Mouse (Mus musculus) spleen, postnatal 10 days (tissue): Measurements from ENCODE around the gene Il9.

Experiments used
- DNase-seq, 2 experiments: peaks; one replicate each; pipeline ENCODE4 v3.0.0; 2021 to 2022; ENCODE audit warnings: low spot score in 2 of 2

Gene Il9

DNA sequence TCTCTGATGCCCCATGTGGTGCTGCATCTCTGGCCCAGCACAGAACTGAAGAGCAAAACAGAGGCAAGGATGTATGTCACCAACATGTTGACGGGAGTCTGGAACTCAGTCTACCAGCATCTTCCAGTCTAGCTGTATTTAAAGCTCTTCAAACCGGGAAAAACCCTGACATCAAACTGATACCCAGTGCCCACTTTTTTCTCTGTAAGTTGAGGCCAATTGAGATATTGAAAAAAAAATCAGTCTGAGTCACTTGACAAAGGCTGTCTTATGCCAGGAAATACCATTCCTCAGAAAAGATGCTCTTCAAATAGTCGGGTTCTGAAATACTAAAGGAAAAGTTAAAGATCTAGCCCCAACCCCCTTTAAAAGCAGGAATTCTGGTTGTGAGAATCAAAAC is at the start of gene Il9:
Gene Il9, minus strand, starts transcription at position 101 of the 400 bp plus-strand sequence.
- DNase-seq = no peak

DNA sequence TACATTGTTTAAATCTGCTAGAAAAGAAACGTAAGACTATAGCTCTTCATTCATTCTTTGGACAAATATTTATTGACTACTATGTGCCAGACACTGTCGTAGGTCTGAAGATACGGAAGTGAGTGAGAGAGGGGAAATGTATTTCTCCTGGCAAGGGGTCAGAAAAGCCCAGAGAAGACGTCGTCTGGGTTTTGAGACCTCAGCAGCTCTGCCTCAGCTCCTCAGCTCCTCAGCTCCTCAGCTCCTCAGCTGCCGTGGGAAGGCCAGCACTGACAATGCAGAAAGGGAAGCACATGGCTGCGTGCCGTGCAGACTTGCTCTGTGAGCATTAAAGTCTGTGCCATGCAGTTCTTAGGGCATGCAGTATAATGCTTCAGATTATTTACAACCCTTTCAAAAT is 47.6 kb upstream of the Il9 start:
- no peak for DNase-seq

DNA sequence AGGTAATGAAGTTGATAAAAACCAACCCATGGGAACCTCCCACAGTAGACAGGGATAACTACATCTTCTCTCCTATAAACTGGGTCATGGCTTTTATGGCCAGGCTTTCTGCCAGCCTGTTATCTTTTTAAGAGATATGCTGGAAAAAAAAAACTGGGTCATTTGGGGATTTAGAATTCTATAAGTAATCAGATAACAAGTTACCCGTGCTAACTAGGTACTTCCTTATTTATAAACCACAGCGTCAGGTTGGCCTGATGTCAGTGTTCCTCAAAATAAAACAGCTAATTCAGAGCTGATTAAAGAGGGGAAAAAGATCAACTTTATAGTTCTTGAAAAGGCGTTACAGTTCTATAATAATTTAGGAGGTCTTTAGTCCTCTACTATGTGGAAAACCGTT is 47.0 kb upstream of the Il9 start:
- no peak for DNase-seq

DNA sequence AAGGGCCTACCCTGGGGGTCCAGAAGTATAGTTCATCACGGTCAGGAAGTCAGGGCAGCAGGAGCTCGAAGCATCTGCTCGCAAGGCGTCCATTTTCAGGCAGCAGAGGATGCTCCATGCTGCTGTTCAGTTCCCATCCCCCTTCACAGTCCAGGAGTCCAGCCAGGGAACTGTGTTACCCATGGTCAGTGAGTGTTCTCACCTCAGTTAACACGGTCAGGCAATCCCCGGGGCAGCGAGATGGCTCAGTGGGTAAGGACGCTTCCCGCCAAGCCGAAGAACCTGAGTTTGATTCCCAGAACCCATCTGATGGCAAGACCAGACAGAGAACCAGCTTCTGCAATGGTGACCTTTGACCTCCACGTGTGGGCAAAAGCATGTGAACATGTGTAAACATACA is 46.2 kb upstream of the Il9 start:
- no peak for DNase-seq

DNA sequence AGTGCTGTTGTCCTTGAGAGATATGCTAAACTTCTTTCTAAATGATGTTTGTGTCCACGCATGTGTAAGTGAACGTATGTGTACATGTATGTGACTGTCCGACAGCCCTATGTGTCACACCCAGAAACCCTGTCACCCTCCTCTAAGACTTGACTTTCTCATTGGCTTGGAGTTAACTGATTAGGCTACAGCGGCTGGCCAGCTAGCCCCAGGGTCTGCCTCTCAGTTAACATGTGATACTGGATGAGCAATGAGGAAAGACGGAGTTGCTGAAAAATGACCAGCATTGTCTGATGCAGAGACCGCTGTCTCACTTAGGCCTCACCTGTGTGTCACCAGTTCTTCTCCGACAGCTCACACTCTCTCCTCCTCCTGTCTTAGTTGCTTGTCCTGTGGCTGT is 45.8 kb upstream of the Il9 start:
- no peak for DNase-seq

DNA sequence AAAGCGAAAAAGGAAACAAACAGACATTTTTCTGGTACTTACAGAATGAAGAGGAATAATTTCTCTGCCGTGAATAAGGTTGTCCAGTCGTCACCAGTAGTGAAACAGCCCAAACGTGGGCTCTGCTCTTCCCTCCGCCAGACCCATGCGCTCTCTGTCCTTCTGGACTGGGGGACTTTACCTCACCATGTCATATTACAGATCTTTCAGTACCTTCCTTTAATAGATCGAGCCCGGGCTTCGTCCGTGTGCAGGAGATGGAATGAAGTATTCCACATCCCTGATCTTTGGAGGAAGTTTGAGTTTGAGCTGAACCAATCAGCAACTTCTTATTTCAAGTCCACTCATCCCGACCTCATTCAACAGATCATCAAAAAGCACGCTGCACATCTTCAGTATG is 44.8 kb upstream of the Il9 start:
- no peak for DNase-seq

DNA sequence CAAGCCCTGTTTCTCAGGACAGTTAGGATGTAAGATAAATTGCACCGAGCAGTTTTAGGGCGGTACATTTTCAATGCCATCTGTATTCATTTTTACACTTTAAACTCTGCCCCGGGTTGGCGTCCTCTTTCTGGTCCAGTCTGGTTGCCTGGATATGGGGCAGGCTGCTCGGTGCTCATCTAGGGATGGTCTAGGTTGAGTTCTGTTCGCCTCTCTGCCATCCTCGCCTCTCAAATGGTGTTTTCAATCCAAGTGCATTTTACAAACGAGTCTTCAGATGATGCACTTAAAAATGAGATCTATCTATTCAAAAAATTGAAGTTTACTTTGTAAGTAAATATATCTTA is 40.7 kb upstream of the Il9 start:
- DNase-seq = no peak

DNA sequence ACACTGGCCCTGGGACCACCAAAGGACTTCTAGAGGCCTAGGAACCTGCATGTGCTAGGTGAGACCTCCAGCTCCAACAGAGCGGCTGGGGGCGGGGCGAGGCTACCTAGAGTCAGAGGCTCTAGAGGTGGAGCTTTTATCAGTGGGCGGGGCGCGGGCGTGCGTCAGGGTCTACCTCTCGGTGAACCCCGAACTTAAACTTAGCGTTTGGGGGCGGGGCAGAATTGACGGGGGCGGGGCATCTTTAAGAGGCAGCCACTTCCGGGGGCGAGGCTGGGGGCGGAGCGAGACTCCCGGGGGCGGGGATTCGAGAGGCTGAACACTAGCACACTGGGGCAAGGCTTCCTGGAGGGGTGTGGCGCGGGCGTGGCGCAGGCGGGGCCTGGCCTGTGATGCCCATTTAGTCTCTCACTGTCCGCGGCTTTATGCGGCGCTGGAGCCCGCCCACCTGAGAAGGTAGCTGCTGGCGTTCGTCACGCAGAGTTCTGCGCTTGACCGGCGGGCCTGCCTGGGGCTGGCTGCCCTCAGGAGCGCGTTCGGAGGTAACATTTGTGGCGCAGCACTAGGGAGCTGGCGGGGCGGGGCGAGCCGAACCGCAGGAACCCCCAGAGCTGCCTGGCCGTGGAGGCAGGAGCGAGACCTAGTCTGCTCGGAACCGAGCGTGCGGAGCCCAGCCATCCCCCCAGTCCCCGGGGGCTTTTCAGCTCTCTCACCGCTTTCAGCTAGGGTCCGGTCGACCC is 40.2 kb upstream of the Il9 start, which contains the start of gene Fbxl21:
Gene Fbxl21, plus strand, starts transcription at position 392 of the 740 bp plus-strand sequence.
- DNase-seq = peak; percentile 64 to 91

DNA sequence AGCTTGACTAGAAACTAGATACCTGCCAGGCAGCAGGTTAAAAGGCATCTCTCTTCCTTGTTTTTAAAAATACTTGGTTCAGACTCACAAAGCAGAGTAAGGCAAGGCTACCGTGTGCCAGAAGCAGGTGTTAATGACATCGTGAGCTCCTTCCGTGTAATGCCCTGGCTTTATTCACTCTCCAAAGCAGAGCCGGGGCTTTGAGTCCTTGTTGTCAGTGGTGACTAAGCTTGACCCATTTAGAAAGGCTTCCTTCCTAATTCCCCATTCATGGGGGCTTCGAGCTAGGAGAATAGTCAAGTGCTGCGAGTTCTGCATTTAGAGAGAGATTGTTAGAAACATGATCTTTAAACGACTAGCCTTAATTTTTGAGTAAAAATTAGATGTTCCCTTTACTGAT is 34.8 kb upstream of the Il9 start:
- DNase-seq = no peak

DNA sequence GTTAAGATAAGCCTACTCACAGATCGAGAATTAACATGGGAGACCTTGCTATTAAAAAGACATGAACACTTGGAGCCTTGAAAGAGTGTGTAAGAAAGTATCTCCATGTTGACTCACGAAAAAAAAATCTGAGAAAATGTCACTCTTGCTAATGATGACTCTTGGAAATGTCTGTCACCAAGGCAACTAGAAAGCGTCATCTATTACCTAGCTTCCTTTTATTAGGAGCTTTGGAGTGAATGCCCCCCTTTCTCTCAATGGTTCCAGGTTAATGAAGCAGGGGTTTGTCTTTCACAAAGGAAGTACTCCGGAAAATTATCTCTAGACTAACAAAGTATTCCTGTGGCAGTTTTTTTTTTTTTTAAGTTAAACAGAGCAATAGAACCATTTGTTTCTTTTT is 34.3 kb upstream of the Il9 start:
- DNase-seq = no peak

DNA sequence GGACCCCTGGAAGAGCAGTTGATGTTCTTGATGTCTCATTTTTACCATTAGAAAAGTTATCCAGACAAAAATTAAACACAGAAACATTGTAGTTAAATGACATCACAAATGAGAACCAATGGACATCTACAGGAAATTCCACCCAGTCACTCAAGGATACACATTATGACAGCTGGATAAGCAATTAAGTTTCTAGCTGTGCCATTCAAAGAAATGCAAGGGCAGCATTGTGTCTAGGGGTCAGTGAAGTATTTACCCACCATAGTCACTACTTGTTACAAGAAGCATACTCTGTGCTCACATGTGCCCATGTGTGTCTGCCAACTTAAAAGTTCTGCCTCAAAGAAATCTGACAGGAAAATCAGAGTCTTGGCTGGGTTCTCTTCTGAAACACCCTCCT is 31.5 kb upstream of the Il9 start:
- DNase-seq = no peak

DNA sequence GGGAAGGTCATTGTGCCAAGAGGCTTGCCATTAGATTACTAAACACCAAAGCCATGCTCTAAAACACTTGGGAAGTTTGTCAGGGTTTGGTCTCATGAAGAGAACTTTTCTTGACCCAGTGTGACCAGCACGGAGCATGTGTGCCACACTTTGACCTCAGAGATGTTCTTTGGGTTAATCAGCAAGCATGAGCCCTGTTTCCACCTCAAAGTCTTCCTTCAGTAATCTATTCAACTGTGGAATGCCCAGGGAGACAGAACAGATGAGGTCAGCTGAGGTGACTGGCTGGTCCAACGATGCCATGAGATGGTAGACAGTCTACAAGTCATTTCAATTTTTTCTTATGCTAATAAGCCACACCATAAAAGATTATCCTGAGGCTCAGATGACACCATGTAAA is 27.8 kb upstream of the Il9 start:
- no peak for DNase-seq

DNA sequence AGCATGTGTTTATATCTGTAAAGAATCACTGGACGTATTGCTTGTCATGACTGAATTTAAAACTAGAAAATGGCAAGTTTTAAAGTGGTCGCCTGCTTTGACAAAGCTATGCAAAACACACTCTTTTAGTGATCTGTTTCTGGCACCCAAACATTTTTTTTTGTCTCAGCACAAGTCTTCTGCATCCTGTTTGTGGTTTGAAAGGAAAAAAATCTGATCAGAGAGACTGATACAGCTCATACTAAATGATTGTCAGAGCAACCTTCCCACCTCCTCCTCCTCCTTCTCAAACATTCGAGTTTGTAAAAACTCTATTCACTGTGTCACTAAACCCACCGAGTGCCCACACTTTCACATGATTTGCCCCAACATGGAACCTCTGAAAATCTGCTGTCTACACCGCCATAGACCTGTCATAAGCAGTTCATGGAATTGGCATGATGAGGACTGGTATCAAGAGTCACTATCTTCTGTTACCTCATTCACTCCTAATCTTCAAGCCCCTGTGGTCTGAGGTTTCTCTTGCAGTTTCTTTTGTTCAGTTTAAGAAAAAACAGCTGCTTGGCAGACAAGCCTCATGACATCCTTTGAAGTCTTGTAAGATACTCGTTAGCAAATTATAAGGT is 24.9 kb upstream of the Il9 start:
- DNase-seq = no peak

DNA sequence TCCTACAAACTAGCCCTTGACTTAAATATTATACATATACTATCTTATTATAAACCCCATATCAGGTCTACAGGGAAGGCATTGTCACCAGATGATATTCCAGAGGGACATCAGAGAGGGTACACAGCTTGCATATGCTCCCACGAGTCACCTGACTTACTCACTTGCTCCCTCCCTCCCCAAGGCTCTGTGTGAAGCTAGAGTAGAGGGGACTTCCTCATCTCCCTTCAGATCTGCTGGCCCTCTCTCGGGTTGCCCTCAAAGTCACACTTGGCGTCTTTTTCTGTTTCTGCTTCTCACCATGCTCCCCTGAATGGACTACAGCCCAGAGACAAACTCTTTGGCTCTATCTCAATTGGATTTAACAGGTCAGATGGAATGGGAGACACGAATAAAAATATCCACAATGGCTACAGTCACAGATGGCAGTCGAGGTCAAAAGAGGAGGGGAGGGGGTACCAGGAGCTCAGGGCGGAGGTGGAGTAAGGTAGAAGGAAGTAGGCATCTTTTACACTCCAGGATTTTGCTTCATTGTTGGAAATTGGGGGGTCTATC is 19.9 kb upstream of the Il9 start:
- no peak for DNase-seq

DNA sequence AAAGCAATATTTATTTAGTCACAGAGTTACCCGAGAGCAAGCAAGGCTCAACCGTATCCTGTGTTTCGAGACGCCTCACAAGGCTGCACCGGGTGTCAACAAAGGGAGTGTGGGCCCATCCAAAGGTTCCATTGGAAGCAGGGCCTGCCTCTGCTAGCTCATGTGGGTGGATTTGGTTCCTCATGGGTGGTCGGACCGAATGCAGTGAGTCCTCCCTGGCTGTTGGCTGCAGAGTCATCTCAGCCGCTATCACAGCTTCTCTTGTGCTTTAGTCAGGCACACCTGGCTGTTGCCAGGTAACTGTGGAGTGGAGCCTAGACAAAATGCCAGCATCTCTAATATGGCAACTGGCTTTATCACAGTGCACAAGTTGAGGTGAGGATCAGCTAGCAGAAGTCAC is 18.6 kb upstream of the Il9 start:
- DNase-seq = no peak

DNA sequence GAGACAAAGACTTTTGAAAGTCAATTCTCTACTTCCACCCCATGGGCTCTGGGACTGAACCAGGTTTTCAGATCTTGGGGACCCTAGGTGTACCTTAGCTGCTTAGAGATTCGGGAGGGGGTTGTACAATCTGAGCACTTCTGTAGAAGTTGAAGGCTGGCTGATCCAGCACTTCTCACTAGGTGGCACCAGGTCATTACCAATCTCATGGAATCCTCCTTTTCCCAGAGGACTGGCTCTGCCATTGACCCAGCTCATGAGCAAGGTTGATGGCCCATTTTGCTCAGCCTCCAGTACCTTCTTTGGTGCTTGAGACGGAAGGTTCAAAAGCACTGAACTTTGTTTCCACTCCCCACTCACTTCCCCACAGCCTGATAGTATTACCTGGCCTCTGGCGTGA is 18.1 kb upstream of the Il9 start:
- DNase-seq = no peak

DNA sequence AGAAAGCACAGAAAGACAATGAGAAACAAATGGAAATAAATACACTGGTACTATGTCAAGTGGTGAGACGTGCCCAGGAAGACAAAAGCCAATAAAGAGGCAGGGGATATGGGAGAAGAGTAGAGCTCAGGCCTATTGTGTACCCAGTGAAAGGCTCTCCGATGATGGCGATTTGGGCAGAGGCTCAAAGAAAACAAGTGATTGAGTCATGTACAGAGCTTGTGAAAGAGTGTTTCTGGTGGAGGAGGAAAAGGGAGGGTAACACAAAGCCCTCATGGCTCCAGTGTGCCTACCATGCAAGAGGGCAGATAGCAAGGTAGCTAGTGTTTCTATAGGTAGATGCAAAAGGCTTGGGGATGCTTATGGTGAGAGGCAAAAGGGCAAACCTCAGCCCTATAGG is 12.4 kb upstream of the Il9 start:
- DNase-seq = no peak

DNA sequence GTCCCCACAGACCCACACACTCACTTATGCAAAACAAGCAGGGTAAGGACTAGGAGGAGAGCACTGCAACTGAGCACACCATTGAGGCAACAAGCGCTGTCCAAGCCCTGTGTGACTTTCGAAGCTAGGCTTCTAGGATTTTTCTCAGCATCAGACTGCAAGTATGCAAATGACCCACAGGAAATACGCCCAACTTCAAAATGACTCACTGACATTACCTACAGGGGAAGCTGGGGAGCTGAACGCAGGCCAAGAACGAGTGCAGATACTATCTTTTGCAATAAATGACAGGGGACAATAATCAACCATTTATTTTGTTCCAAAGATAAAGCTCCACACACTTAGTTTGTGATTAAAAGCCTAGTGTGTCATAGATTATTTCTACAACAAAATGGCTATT is 6.0 kb upstream of the Il9 start:
- no peak for DNase-seq

DNA sequence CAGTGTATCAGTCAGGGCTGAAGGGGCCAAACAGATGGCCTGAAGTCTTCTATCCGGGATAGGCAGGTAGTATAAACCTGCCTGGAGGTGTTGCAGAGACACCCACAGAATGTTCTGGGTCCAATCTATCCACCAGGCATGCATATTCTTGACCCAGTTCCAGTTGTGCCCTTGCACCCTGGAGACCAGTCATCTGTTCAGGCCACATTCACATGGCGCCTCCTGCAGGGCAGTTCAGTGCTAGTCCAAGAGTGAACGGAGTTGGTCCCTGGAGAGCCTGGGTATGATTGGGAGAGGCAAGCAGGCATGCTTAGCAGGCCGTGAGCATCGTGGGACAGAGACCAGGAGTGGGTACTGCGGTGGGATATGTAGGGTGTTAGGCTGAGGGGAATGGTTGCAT is 4.0 kb downstream of the Il9 start:
- no peak for DNase-seq

DNA sequence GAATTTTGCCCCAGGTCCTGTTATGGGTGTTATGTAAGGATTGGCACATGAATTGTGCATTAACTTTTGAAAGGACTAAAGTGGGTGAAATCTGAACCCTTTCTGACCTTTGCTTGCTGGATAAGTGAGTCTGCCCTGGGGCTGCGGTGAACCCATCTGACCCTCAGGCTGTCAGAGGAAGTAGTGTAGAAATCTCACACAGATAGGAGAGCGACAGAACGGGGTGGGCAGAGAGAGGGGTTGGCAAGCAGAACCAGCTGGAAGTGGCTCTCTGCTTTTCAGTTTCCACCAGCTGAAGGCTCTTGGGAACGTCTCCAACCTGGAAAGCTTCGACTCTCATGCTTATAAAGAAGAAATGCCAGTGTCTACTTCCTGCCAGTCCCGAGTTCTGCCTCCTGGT is 4.8 kb downstream of the Il9 start:
- no peak for DNase-seq

DNA sequence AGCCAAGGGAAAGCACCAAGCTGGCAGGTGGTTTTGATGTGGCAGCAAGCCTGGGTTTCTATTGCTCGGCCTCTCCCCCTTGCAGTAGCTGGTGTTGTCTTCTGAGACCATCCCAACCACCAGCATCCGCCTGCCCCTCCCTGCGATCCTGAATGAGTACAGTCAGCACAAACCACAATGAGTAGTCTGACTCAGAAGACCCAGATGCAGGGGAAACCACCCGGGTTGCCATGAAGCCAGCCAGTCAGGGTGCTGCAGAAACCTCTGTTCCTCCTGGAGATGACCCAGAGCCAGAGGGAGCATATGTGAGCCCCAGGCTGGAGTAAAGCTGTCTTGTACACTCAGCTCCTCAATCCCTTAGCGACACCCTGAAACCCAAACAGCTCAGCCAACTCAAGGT is 5.3 kb downstream of the Il9 start:
- peak in 1 of 2 experiments; percentile 31 for DNase-seq

DNA sequence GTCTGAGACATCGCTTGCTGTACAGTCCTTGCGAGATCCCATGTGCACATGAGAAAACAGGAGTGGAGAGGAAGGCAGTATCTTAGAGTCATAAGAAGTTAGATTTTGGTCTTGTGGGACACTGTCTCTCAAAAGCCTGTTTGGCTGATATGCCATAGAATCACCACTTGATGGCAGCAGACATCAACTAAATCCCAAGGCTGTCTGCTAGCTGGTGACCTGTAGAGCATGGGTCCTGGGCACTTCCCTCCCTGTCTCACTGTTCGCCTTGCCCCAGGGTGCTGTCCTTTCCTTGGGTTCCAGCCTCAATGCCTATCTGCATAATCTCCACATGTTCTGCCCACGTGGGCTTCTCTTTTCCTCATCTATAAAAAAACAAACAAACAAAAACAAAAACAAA is 6.7 kb downstream of the Il9 start:
- DNase-seq = peak in 1 of 2 experiments; percentile 42

DNA sequence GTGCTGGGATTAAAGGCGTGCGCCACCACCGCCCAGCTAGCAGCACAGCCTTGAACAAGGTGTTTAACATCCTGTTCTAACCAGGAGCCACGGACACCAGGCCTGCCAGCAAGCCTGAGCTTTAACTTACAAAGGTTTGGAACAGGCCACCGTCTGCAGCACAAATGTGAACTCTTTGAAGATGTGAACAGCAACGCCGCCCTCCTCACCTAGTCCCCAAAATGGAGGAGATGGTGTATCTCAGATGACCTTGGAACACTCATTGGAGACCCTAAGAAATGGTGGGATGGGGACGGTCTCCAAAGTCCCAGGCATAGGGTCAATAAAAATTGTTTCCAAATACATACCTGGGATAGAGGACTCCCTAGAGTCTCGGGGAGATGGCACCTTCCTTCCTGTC is 9.4 kb downstream of the Il9 start:
- DNase-seq = no peak

DNA sequence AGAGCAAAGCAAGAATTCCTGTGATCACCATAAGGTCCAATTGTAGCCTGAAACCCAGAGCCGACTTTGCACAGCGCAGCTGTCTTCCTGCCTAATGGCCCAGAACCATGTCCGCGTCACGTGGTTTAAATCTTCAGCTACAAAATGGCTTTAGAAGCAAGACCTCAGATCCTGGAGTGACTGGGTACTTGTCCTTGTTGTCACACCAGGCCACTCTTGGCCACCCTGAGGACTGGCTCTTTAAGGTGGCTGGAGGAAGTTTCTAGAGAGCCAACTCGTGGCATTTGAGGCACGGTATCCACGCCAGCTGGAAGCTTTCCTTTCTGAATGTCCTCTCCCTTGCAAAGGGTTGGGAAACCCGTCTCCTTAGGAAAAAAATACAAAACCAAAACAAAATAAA is 10.1 kb downstream of the Il9 start:
- DNase-seq = no peak
